ENCODE assay signal across 14 mouse cellular contexts in the genomic region with DNA sequence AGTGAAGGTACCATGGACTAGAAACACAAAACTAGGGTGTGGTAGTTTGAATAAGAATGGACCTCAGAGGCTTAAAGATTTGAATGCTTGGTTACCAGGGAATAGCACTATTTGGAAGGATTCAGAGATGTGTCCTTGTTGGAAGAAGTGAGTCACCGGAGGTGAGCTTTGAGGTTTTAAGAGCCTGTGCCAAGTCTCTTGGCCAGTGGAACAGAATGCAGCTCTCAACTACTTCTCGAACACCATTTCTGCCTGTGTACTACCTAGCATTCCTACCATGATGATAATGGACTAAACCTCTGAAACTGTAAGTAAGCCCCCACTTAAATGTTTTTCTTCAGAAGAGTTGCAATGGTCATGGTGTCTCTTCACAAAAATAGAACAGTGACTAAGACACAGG.
"Had no signal": no experiment of that assay in that cellular context is flagged by ENCODE, and none has a peak within 500 bp of the region (broad histone marks: within the 10 kb centered on the region; RNA-seq: fewer than 3 reads in every experiment).

No protein-coding gene starts in this region.

- DNase-seq: kidney, adult 8-10 months; kidney, postnatal 25 days; layer of hippocampus, adult 9-11 months; layer of hippocampus, postnatal 36 days; lung, adult 2 months; lung, postnatal 10 days; right cerebral cortex, postnatal 14 days; thymus, postnatal 36 days had no signal

- H3K9ac ChIP-seq: limb, embryonic 12.5 days; liver, embryonic 15.5 days; midbrain, embryonic 15.5 days; neural tube, embryonic 12.5 days had no signal

- H3K27ac ChIP-seq: limb, embryonic 12.5 days; liver, embryonic 15.5 days; macrophage; midbrain, embryonic 15.5 days; neural tube, embryonic 12.5 days had no signal

- H3K4me3 ChIP-seq: limb, embryonic 12.5 days; liver, embryonic 15.5 days; megakaryocyte, embryonic 14.5 days; midbrain, embryonic 15.5 days; neural tube, embryonic 12.5 days had no signal

- H3K4me1 ChIP-seq: limb, embryonic 12.5 days; liver, embryonic 15.5 days; megakaryocyte, embryonic 14.5 days; midbrain, embryonic 15.5 days; neural tube, embryonic 12.5 days had no signal

- H3K36me3 ChIP-seq: limb, embryonic 12.5 days; liver, embryonic 15.5 days; midbrain, embryonic 15.5 days; neural tube, embryonic 12.5 days had no signal

- H3K27me3 ChIP-seq: limb, embryonic 12.5 days; liver, embryonic 15.5 days; megakaryocyte, embryonic 14.5 days; midbrain, embryonic 15.5 days; neural tube, embryonic 12.5 days had no signal
